Mouse (Mus musculus) cerebellum, adult 9-11 months (tissue): ENCODE results near the gene Osbp2.

Source experiments
- DNase-seq: peaks from one replicate; pipeline ENCODE4 v3.0.0; 2022

Gene Osbp2

GRCm38 (mm10) chr11:3753897-3754296 lies 109.8 kb downstream of the Osbp2 start:
- no peak for DNase-seq

- DNase-seq: peak; percentile 94
These were observed 110.9 kb downstream of the Osbp2 start for GRCm38 (mm10) chr11:3752766-3753165.

GRCm38 (mm10) chr11:3749831-3750230 lies 113.9 kb downstream of the Osbp2 start:
- DNase-seq: no peak

GRCm38 (mm10) chr11:3742449-3742848 lies 121.3 kb downstream of the Osbp2 start:
- no peak for DNase-seq

GRCm38 (mm10) chr11:3741183-3741582 lies 122.5 kb downstream of the Osbp2 start:
- no peak for DNase-seq

- DNase-seq: no peak
These were observed 124.9 kb downstream of the Osbp2 start for GRCm38 (mm10) chr11:3738778-3739177.

- no peak for DNase-seq
These were observed 128.0 kb downstream of the Osbp2 start for GRCm38 (mm10) chr11:3735715-3736114.

DNA sequence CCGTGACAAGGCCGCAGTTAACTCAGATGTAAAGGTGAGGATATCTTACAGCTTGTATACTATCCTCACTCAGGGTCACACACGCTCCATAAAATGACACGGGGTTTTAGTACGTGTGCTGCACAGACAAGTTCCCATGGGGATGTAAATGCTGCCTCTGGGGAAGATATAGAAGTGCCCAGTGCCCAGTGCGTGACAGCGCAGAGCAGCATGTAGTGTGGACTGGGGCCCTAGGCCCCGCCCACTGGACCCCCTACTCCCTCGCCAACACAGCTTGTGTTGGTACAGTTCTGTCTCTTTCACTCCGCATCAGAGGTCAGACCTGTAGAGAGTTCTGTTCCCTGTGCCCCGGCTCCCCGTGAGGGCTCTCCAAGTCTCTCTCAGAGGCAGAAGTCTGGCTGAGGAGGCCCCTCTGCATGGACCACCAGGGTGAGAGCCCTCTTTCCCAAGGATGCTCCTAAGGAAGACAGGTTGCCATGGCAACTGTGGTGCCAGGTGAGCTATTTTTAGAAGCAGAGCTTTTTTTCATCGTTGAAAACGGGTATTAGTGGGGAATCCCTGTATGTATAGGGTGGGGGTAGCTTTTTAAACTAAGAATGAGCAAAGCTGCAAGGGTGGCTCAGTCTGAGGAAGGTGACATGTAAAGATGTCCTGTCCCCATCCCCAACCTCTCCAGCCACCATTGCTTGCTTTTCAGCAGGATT lies 129.6 kb downstream of the Osbp2 start:
- no peak for DNase-seq

DNA sequence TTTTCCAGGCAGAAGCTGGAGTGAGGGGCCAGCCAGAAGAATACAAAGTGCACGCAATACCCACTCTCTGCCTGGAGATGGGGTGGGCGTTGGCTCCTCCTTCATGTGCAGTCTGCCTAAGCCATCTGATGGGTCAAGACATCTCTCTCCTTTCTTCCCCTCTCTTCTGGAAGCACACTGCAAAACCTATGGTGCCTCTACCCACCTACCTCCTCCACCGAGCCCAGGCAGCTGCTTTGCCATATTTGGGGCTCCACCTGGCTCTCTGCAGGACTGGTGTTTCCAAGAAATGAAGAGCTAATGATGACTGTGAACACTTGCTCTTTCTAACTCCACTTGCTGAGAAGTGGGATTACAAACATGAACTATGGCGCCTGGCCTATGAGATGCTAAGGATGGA lies 132.2 kb downstream of the Osbp2 start:
- DNase-seq: peak; percentile 28

GRCm38 (mm10) chr11:3727438-3728105 lies 136.1 kb downstream of the Osbp2 start:
- peak; percentile 73 for DNase-seq

DNA sequence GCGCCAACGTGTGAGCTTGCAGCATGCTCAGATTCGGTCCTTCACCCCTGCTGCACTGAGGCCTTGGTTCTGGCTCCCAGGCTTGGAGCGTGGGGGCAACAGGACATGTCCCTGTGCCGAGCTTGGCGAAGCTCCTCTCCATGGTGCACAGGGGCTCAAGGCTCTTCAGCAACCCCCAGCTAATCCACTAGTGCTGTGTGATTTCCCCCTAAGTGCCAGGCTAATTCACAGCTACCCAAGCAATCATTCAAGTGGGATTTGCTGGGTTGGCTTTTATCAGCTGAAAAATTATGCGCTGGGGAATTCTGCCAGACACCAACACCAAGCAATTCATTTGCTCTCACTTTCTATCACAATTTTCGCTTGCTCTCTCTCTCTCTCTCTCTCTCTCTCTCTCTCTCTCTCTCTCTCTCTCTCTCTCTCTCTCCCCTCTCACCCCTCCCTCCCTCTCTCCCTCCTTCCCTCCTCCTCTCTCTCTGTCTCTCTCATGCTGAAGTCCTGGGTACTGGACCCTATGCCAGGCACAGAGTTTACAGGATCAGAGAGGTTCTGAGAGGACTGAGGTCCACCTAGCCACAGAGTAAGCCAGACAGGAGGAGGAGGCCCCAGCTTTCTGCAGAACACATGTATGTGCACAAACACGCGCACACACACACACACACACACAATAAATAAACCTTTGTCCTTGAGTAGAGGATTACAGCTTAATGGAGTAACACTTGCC lies 138.2 kb downstream of the Osbp2 start:
- DNase-seq: no peak

DNA sequence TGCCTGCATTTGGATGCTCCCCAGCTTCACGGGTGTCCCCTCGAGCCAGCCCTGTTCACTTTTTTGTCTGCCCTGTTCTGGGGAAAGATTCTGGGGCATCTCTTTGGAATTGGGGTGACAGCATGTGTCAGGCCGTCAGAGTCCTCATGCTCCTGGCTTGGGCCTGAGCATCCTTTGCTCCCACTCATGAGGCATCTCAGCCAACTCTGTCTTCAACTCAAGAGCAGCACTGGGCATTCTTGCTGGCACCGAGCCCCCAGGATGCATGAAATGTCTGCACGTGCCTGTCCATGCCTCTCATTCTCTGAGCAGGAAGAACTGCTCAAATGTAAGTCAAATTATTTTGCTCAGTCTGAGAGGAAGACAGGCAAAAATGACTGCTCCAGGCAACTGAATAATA lies 139.0 kb downstream of the Osbp2 start:
- DNase-seq: peak; percentile 67

GRCm38 (mm10) chr11:3723910-3724309 lies 139.8 kb downstream of the Osbp2 start:
- peak; percentile 86 for DNase-seq

DNA sequence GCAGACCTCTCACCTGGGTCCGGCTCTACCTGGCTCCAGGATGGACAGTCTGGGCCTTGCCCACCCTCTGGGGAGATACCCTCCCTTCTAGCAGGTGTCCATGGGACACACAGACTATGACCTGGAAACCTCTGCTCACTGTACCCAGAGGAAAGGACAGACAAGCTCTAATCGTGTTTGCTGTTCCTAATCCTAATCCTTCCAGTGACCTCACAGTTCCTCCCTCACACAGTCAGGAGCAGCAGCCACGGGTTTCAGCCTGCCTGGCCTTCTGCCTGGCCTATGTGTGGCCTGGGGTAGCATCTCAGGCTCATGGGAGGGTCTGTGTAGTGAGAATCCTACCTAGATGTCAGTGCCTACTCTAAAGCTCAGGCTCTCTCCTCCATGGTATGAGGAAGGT lies 140.8 kb downstream of the Osbp2 start:
- DNase-seq: no peak

GRCm38 (mm10) chr11:3722036-3722435 lies 141.7 kb downstream of the Osbp2 start:
- no peak for DNase-seq

- no peak for DNase-seq
These were observed 147.0 kb downstream of the Osbp2 start for GRCm38 (mm10) chr11:3716662-3717061.

DNA sequence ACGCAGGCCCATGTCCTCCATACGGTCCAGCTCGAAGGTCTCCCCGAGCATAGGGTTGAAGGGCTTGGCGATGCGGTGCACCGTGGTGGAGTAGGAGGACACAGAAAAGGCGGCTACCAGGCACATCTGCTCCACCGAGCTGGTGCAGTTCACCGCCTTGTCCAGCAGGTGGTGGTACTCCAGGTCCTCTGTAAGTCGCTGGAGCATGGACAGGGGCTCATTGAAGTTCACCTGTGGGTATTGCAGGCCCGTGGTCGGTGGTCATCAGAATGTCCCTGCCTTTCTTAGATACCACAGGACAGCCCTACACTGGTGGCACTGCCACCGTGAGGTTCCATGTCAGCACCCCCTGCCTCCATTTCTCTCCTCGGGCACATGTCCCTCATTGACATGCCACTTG lies 149.2 kb downstream of the Osbp2 start:
- peak; percentile 76 for DNase-seq

- no peak for DNase-seq
These were observed 153.5 kb downstream of the Osbp2 start for GRCm38 (mm10) chr11:3710203-3710602.

- DNase-seq: no peak
These were observed 156.6 kb downstream of the Osbp2 start for GRCm38 (mm10) chr11:3707057-3707456.

DNA sequence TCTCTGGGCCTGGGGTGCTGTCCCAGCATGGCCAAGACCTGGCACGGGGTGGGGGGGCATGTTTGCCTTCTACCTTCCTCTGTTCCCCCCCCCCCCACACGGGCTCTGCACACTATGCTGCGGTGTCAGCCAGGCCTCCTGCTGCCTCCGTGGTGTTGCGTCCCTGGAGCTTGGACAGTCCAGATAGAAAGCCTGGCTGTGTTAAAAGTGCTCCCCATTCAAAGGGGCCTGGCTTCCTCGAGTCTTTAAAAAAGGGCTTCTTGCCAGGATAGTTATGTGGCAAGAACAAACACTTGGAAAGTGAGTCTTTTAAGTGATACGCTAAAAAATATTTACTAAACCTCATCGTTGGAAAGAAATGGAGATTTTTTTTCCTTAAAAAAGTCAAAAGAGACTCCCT lies 159.3 kb downstream of the Osbp2 start:
- DNase-seq: no peak

DNA sequence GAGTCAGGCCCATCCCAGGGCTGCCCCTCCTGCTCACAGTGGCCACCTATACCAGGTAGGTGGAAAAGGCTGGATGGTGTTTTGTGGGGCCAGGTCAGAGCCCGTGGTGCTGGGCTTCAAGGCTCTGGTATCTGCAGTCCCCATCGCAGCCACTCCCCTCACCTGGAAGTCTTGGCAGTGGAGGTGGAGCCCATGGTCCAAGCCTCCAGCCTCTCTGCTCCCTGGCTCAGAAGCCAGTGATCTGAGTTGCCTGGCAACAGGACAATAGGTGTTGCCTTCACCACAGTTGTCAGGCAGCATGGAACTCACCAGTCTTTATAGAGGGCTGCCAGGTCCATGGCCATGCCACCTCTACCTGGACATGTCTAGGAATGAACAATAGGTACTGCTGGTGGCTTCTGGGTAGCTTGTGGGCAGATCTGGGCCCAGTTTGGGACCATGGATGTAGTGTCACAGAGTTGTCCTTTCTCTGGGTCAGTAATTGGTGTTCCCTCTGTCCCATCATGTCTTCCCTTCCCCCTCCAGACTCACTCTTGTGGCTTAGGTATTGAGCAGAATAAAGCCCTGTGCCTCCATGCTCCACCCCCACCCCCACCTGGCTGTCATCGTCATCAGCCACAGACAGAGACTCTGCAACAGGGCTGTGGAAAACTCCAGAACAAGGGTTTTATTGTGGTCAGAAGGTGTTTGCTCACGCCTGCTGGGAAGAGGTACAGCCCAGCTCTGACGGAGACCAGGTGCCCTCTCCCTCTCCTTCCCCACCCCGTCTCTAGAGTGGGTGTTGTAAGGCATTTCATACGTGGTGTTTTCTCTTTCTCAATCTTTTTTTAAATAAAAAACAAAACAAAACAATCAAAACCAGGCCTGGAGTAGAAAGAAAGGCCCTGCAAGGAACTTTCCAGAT lies 160.4 kb downstream of the Osbp2 start:
- DNase-seq: no peak

- no peak for DNase-seq
These were observed 166.3 kb downstream of the Osbp2 start for GRCm38 (mm10) chr11:3697441-3697840.

DNA sequence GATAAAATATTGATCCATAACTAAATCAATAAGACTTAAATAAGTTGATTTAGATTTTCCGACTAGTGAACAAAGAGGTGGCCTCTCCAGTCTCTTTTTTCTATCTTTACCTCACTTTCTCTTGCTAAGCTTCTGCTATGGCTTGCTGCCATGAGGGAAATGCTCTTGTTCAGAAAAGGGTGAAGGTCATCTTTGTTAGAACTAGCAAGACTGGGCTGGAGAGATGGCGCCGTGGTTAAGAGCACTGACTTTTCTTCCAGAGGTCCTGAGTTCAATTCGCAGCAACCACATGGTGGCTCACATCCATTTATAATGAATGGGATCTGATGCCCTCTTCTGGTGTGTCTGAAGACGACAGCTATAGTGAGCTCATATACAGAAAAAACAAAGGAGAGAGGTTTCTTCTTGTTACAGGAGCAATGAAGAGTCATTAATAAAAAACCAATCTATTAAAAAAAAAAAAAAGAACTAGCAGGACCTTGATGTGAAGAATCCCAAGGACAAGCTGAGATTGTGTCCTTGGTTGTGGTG lies 167.6 kb downstream of the Osbp2 start:
- DNase-seq: no peak
